Mouse (Mus musculus) stomach, postnatal 0 days (tissue): ENCODE data around the gene Rfx8.

Experiments
- CTCF ChIP-seq: IDR thresholded peaks from 2 replicates; pipeline ENCODE4 v1.5.1; 2016; ENCODE audit warnings: antibody characterized with exemption, low read depth, mild to moderate bottlenecking, moderate library complexity
- EP300 ChIP-seq: optimal IDR thresholded peaks from 2 replicates; pipeline ENCODE3; 2016; ENCODE audit warnings: antibody characterized with exemption

- no peak for TF ChIP-seq CTCF
- no peak for TF ChIP-seq EP300
Observed at GRCm38 (mm10) chr1:39740948-39741347, 20.2 kb upstream of the Rfx8 start.
